Mouse (Mus musculus) forebrain, postnatal 0 days (tissue): ENCODE data around the gene Ubxn6. TPM values are rescaled to one million over a fixed set of nuclear protein-coding genes. Genes with fewer than 3 reads are reported as not detected.

ENCODE experiments used
- ATAC-seq: fragments of 200-750 bp; cut with Nextera tagmentation; 2 replicates; pipeline ENCODE4 v1.8.0; 2017; ENCODE audit warnings: mild to moderate bottlenecking, moderate library complexity
- DNase-seq: peaks from one replicate; pipeline ENCODE4 v3.0.0-alpha.2; 2015
- H3K27ac ChIP-seq: fragments of 300-500 bp; sonication (generic); 2 replicates; pipeline ENCODE4 v1.5.1; 2014; ENCODE audit warnings: low read depth, mild to moderate bottlenecking, antibody characterized with exemption, low read length, moderate library complexity, mixed read lengths
- H3K27me3 ChIP-seq: fragments of 300-500 bp; sonication (generic); 2 replicates; pipeline ENCODE4 v1.6.1; 2014; ENCODE audit warnings: mild to moderate bottlenecking, low read length, mixed read lengths; ENCODE audit not compliant: insufficient read depth
- H3K36me3 ChIP-seq: fragments of 300-500 bp; sonication (generic); 2 replicates; pipeline ENCODE4 v1.6.1; 2014; ENCODE audit warnings: mild to moderate bottlenecking, moderate library complexity; ENCODE audit not compliant: insufficient read depth
- H3K4me1 ChIP-seq: fragments of 300-500 bp; sonication (generic); 2 replicates; pipeline ENCODE4 v1.6.1; 2014; ENCODE audit warnings: antibody characterized with exemption; ENCODE audit not compliant: insufficient read depth
- H3K4me2 ChIP-seq: fragments of 300-500 bp; sonication (generic); 2 replicates; pipeline ENCODE4 v1.6.1; 2014; ENCODE audit warnings: low read depth, mild to moderate bottlenecking, moderate library complexity
- H3K4me3 ChIP-seq: fragments of 300-500 bp; sonication (generic); 2 replicates; pipeline ENCODE4 v1.5.1; 2014; ENCODE audit warnings: low read depth, low read length, mixed read lengths
- H3K9ac ChIP-seq: fragments of 300-500 bp; sonication (generic); 2 replicates; pipeline ENCODE4 v1.6.1; 2014; ENCODE audit warnings: mild to moderate bottlenecking
- H3K9me3 ChIP-seq: fragments of 300-500 bp; sonication (generic); 2 replicates; pipeline ENCODE4 v1.6.1; 2016; ENCODE audit warnings: low read length
- CTCF ChIP-seq: sonication (generic); IDR thresholded peaks from 2 replicates; pipeline ENCODE4 v1.5.1; 2016; ENCODE audit warnings: antibody characterized with exemption, control low read depth, low read depth
- WGBS: fragments of 180-500 bp; shearing (Covaris S2); extraction: QIAGEN DNeasy Blood & Tissue Kit; methylation state at CpG from one replicate; pipeline ENCODE4 v1.1.7; 2014; 5-methylcytosine and 5-hydroxymethylcytosine counted together
- polyA plus RNA-seq: library from polyadenylated mRNA; unstranded; fragments of >200 nt; fragmentation: Nextera tagmentation; extraction: Ambion mirVana; gene quantifications from 2 replicates; pipeline ENCODE4 v1.2.1, GENCODE M21; 2015
- total RNA-seq: library from RNA; depleted of rRNA; stranded (reverse); fragments of >200 nt; gene quantifications from 2 replicates; pipeline ENCODE4 v1.2.3, GENCODE M21; 2014

Gene Ubxn6
- total and polyA plus RNA-seq, 2 experiments from 2014 or later: 88.1 to 90.3 TPM

DNA sequence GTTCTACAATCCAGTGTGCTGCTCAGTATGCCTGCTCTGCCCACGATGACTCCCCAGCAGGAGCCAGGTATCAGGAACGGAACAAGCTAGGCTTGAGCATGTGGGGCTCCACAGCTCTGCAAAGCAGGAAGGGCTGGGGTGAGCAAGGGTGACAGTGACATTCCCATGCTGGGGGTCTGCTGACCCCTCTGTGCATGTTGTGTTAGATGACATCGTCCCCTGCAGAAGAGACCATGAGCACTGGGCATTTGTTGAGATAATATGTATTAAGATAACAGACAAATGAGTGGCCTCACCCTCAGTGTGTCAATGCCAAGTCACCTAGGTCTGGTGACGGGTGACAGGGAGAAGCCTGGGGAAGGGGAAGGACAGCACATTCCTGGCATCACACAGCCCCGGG, 49.9 kb downstream of the Ubxn6 start:
- no peaks in the 10 kb centered on the region for H3K9me3 ChIP-seq
- no peak overlapping the region for H3K4me3 ChIP-seq
- no peak overlapping the region for H3K27ac ChIP-seq
- DNase-seq (no peak), ATAC-seq (no peak)
- H3K4me2 ChIP-seq: no peak overlapping the region
- no peaks in the 10 kb centered on the region for H3K27me3 ChIP-seq
- H3K4me1 ChIP-seq: no peaks in the 10 kb centered on the region
- peaks cover 5% of the 10 kb centered on the region; the same call in 1 of the 2 replicates for H3K36me3 ChIP-seq
- no peak overlapping the region for H3K9ac ChIP-seq
- no peak for TF ChIP-seq CTCF
- WGBS: 78% methylated on average over 5 of the region's 5 CpGs

- no peak for ATAC-seq
- no peak for DNase-seq
- Histone ChIP-seq H3K4me1 (no peaks in the 10 kb centered on the region), H3K9ac (no peak overlapping the region), H3K9me3 (no peaks in the 10 kb centered on the region), H3K4me3 (no peak overlapping the region), H3K27me3 (no peaks in the 10 kb centered on the region), H3K4me2 (no peak overlapping the region), H3K27ac (no peak overlapping the region), H3K36me3 (peaks cover 6% of the 10 kb centered on the region; the same call in 1 of the 2 replicates)
- WGBS: 83% methylated on average over 2 of the region's 2 CpGs
- no peak for TF ChIP-seq CTCF
These were observed 50.4 kb downstream of the Ubxn6 start for GRCm38 (mm10) chr17:56024476-56024875.

DNA sequence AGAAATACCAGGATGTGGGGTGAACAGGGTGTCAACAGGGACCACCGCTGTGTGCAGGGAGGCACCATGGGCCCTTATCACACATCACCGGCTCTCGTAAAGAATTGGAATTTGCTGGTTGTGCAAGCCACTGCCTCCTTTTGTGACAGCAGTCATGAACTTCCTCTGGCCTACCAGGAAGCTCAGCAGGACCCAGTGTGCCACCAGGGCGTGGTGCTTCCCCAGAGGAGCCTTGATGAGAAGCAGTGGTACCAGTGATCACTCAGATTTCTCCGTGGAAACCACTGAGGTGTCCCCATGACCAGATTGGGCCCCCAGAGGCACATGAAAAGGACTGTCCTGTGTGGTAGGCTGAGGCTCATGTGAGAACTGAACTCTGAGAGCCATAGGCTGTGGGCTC, 51.4 kb downstream of the Ubxn6 start:
- Histone ChIP-seq H3K27ac (no peak overlapping the region), H3K4me3 (no peak overlapping the region), H3K4me1 (no peaks in the 10 kb centered on the region), H3K36me3 (peaks cover 15% of the 10 kb centered on the region), H3K9ac (no peak overlapping the region), H3K27me3 (no peaks in the 10 kb centered on the region), H3K9me3 (no peaks in the 10 kb centered on the region), H3K4me2 (no peak overlapping the region)
- no peak for DNase-seq
- TF ChIP-seq CTCF: no peak
- 86% methylated on average over 5 of the region's 5 CpGs for WGBS
- no peak for ATAC-seq

DNA sequence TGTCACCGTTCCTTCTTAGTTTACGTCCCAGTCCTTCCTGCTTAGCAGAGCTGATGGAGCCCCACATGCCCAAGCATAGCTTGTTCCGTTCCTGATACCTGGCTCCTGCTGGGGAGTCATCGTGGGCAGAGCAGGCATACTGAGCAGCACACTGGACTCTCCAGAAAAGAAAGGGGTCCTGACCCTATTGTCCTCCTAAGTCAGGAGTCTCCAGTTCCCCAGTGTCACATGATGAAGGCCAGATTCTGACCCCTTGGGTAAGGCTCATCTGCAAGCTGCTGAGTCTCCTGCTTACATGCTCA, 51.9 kb downstream of the Ubxn6 start:
- ATAC-seq (no peak), DNase-seq (no peak)
- 87% methylated on average over 4 of the region's 4 CpGs for WGBS
- Histone ChIP-seq H3K27me3 (no peaks in the 10 kb centered on the region), H3K9me3 (no peaks in the 10 kb centered on the region), H3K4me2 (no peak overlapping the region), H3K4me1 (no peaks in the 10 kb centered on the region), H3K27ac (no peak overlapping the region), H3K36me3 (peaks cover 20% of the 10 kb centered on the region), H3K9ac (no peak overlapping the region), H3K4me3 (no peak overlapping the region)
- TF ChIP-seq CTCF: no peak

DNA sequence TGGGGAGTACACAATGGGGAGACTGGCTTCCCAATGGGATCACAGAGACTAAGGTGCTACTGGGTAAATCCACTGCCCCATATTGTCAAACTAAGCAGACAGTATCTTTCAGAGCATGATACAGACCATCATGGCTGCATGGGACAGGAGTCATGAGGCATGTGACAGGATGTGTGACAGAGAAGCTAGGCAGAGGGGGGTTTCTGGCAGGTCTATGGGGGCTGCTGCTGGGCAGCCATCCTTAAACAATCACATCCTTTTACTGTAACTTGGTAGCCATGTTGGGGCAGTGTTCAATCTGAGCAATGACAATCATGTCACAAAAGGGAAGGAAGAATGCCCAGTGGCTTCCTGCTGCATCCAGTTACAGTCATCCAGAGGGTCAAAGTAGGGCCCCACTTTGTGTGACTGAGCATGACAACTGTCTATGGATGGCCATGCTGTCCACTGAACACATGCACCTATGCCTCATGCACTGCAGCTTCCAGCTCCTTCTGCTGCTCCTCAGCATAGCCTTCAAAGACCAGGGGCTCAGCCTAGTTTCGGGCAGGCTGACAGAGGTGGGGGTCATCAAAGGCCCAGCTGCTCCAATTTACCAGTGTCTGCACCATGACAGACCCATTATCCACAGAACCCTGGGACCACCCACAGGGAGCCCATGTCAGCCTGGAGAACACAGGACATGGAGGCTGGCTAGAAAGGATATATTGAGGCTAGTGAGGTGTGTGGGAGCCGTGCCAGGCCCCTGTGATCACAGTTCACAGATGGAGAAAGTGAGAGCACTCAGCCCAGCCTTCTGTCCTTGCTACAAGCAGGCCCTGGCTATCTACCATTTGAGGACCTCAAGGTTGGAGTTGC, 52.5 kb downstream of the Ubxn6 start:
- H3K9ac ChIP-seq: no peak overlapping the region
- H3K36me3 ChIP-seq: peaks cover 25% of the 10 kb centered on the region
- no peak for DNase-seq
- H3K4me3 ChIP-seq: no peak overlapping the region
- no peak for ATAC-seq
- no peaks in the 10 kb centered on the region for H3K27me3 ChIP-seq
- no peak for TF ChIP-seq CTCF
- 0 out of 2 replicates have a peak overlapping the region, but pooled peaks have one; percentile 23 for H3K27ac ChIP-seq
- WGBS: 50% methylated on average over 2 of the region's 2 CpGs
- no peaks in the 10 kb centered on the region for H3K9me3 ChIP-seq
- no peak overlapping the region for H3K4me2 ChIP-seq
- no peaks in the 10 kb centered on the region for H3K4me1 ChIP-seq

DNA sequence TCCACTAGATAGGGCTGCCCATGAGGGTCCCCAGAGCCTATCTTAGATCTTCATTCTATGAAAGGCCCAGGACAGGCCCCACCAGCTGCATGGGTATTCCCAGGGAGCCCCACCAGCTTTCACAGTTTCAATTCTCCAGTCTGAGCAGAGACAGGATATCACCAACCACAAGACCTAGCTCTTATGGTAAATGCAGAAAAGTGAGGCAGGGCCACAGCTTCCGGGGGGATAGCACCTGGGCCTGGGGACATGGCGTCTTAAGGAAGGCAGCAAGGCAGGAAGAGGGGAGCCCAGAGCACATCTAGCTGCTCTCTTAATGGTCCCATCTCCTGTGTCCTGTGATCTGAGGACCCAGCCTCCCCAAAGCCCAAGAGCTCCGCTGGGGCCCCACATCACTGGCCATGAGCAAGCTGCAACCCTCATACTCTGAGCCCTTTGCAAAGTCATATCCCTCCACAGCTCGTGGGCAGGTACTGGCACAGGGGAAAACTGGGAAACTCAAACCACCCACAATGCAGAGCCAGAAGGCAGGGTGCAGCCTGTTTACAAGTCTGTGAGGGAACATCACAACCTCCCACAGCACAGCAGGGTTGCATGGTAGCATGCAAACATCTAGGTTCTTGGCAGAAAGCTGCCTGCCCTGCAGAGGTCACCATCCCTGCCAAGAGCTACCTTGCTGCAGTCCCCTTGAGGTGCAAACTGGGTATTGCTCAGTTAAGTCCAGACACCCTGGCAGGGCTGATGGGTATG, 53.5 kb downstream of the Ubxn6 start:
- H3K4me1 ChIP-seq: no peaks in the 10 kb centered on the region
- no peaks in the 10 kb centered on the region for H3K27me3 ChIP-seq
- H3K36me3 ChIP-seq: peaks cover 35% of the 10 kb centered on the region
- TF ChIP-seq CTCF: peak; percentile 29; the same call in 1 of the 2 replicates
- H3K4me2 ChIP-seq: no peak overlapping the region
- no peaks in the 10 kb centered on the region for H3K9me3 ChIP-seq
- H3K9ac ChIP-seq: no peak overlapping the region
- ATAC-seq: no peak
- DNase-seq: no peak
- H3K4me3 ChIP-seq: no peak overlapping the region
- H3K27ac ChIP-seq: no peak overlapping the region
- WGBS: 76% methylated on average over 4 of the region's 4 CpGs
